Mouse (Mus musculus) right cerebral cortex, postnatal 25 days (tissue): ENCODE measurements around the gene Tiparp.
A peak's percentile ranks its signal among the peaks of the same experiment; 100 is the strongest.

ENCODE experiments used
- DNase-seq: peaks from one replicate; pipeline ENCODE4 v3.0.0; 2022

The Tiparp gene

DNA sequence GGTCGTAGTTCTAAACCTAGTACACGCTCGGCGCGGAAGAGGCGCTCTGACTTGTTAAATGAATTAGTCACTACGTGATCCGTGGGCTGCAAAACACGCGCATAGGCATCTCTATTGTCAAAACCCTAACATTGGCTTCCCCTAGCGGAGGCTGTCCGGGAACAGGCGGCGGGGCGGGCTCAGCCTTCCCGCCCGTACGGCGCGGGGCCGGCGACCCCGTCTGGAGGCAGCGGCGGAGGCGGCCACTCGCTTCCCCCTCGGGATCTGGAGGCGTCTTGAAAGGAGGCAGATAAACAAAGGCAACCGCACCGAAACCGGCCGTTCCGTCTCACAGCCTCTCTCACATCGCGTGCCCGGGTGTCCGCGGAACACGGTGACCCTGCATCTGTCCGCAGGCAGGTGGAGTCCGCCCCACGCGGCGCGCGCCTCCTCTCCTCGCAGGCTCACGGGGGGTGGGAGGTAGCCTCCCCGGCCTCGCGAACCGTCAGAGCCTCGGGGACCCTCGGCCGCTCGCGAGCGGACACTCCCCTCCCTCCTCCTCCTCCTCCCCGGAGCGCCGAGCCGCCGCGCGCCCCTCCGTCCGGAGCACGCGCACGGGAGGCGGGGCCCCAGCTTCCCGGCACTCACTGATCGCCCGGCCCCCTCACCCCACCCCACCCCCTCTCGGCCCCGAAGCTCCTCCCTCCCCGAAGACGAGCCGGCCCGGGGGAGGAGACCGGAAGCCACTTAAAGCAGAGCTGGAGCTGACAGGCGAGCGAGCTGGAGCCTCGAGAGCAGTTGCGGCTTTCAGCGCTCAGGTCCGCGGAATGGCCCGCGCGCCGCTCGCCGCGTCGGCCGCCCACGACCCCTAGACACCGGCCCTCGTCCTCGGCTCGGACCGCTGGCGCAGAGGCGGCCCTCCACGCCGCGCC, at the start of gene Tiparp:
Tiparp (plus strand) TSS at position 720 of the 911 bp plus-strand sequence.
- peak; percentile 88 for DNase-seq

DNA sequence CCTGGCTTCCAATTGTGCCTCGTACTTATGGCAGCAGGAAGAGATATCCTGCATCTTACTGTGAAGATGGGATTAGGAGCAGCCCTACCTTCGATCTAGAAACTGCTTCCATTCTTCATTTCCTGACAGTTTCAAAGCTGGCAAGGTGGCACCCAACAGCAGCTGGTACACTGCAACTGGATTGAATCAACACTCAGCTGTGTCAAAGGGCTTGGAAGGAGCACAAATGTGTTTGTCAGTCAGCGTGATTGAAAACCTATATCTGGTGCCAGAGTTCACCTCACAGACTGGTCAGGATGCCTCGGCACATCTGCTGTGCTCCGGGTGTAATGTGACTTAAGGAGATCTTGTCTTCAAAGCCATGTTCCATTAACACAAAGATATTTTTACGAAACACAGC, 47.5 kb upstream of the Tiparp start:
- no peak for DNase-seq

DNA sequence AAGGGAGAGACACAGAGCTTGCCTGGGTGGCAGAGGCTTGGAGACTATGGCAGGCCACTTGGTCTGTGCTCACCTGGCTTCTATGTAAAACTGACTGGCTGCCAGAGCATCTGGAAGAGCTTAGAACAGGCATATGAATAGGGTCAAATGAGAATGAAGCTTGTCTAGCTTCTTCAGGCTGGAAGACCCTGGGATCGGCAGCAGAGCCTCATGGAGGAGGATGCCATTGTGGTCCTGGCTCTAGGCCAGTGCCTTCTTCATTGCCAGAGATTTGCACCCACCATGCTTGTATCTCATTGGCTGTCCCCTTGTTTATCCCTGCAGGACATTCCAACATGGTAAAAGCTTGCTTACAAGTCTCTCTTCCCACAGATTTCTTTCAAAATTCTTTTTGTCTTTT, 45.9 kb upstream of the Tiparp start:
- DNase-seq: no peak

DNA sequence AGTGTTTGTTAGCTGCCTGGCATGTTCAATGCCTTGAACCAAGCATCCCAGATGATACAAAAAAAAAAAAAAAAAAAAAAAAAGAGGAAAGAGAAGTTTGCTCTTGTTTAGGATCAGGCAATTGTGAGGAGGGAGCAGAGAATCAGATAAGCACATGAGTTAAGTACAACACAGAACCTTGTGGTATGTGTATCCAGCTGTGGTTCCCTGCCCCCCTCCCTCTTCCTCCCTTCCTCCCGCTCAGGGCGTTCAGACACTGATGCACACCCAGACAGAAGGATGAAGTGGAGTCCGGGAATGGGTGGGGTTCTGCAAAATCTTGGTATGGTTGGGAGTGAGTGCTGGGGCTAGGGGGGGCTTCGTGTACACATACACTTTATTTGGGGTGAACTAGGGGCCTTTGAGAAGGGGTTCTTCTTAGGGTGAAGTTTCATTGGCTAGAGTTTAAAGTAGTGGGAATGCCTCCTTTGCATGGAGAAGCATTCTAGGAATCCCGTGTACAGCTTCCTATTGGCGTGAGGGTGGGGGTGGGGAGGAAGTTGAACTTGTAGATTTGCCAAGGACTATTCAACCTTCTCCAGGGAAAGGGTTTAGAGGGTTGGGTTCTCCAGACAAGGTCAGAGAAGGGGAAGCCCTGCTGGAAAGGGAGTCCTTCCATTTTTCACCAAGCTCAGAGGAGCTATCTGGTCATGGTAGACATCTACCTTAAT, 45.4 kb upstream of the Tiparp start:
- DNase-seq: no peak

DNA sequence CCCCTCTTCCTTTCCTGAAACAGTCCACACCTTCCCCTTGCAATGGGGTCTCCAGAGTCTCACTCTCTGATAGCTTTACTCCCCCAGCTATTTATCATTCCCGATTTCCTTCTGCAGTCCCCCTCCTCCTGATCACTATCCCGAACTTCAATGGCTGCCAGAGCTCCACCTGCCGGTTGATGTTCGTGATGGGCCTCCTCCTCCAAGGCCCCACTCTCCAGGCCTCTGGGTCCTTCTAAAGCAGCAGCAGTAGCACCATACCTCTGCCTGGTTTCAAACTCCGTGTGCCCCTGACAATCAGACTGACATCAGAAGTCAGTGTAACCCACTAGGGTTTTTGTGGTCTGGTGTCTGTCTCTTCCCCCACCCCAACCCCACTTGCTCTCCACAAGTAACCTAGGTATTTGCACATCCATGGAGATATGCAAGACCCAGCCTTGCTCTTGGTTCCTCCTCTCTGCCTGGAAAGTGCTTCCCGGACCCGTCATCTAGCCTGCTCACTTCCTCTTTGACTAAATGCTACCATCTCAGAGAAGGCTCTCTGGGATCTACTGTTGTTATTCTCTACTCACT, 44.0 kb upstream of the Tiparp start:
- no peak for DNase-seq

DNA sequence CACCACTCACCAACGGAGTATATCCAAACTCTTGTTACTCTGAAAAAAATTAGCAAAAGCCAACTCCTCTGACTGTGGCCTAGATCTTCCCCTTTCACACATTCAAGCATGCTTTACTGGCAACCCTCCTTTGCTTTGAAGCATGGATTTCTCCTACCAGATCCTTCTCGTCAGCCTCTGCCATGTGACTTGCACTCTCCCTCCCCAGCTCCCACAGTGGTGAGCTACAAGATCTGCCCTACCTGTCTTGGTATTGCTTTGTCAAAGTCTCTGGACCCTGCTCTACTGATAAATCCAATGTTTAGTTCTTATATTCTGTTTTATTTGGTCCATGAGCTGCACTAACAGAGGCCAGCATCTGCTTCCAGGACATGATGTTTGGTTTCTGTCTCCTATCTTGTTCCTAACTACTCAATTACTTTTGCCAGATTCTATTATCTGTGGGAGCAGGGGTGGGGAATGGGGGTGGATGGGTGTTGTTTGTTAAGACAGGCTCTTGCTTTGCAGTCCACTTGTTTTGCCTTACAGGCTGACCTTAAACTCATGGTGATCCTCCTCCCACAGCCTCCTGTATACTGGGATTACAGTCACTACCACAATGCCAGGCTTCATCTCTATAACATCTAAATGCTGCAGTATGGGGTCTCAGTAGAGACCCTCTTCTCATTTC, 40.7 kb upstream of the Tiparp start:
- DNase-seq: no peak

DNA sequence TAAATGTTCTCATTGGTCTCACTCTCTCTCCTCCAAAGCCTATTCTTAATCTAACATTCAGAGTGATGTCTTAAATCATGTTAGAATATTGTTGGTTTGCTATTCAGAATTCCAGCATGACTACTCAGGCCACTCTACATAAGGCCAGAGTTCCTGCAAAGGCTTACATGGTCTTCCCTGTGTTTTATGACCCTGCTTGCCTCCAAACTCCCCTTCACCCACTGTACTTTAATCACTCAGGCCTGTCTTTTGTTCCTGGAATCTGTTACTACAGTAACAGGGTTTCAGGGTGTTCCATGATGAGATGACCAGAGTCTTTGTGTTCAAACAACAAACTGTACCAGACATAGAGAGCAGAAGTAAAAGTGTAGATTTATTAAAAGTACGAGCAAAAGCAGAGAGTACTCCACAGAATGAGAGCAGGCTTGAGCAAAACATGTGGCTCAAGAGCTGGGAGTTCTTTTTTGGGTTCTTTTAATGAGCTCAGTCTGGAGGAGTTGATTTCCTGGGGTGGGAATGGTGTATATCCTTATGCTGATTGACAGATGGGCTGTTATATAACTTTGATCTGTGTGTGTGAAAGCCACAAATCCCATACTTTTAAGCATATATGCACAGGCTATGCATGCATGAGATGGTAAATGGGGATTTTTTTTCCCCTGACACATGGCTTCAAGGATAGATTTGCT, 39.5 kb upstream of the Tiparp start:
- no peak for DNase-seq

DNA sequence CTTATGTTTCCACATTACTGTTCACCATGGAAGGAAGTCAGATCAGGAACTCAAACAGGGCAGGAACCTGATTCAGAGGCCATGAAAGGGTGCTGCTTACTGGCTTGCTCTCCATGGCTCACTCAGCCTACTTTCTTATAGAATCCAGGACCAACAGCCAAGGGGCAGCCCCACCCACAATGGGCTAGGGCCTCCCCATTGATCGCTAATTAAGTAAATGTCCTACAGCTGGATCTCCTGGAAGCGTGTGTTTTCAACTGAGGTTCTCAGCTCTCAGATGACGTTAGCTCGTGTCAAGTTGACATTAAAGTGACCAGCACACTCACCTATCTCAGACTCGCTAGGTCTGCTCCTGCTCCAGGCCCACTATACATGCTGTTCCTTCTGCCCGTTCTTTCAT, 38.6 kb upstream of the Tiparp start:
- DNase-seq: no peak

DNA sequence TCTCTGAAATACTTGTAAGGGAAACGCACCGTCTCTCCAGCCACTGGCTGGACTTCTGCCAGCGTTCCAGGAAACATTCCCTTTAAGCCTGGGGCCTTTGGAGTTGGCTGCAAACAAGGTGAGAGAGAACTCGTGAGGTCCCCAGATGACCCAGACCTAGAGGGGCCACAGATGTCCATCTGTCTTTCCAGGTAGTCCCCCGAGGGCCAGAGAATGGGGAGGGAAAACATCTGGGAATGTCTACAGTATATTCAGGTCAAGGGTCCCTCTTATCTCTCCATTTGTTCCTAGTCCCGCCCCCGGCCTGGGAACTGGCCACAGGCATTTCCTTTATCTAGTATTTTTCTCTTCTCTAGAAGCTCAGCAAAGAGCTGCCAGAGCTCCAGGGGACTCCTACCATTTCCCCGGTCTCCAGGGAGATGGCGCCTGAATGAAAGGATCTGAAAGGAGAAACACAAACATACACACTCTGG, 33.9 kb upstream of the Tiparp start:
- DNase-seq: no peak

DNA sequence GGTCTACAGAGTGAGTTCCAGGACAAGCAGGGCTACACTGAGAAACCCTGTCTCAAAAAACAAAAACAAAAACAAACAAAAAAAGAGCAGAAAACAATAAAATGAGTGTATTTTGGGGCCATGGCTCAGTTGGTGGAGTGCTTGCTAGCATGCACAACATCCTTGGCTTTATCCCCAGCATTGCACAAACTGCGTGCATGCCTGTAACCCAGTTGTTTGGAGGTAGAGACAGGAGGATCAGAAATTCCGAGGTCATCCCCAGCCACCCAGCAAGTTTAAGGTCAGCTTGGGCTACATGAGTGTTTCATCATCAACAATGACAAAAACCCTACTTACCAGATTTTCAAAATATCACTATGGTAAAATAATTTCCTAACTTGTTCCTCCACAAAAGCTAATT, 20.4 kb upstream of the Tiparp start:
- no peak for DNase-seq

DNA sequence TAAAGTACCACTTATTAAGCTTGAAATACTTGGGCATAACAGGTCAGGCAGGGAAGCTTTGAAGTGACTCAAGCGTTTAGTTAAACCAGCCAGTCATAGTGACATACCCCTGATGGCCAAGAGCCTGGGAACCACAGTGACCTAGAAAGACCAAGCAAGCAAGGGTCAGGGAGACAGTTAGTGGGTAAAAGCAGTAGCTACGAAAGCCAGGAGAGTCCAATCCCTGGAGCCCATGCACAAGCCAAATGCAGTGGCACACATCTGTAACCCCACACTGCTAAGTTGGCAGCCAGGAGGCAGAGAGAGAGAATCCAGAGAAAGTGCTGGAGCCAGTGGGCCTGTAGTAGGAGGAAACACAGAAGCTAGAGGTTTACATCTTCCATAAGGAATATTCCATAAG, 17.6 kb upstream of the Tiparp start:
- no peak for DNase-seq

DNA sequence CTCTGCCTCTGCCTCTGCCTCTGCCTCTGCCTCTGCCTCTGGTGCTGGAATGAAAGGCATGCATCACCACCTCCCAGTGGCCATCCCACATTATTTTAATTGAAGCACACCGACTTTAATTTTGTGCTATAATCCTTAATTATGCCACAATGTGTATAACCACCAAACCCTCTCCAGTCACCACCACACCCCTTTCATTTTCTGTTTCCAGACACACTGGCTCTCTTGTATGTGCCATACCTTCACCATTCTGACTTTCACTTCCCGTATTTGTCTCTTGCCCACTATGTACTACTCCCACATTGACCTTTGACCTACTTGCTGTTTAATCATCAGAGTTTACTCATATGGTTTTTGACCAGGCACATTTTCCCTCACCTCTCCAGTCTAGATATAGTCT, 12.5 kb upstream of the Tiparp start:
- DNase-seq: no peak

DNA sequence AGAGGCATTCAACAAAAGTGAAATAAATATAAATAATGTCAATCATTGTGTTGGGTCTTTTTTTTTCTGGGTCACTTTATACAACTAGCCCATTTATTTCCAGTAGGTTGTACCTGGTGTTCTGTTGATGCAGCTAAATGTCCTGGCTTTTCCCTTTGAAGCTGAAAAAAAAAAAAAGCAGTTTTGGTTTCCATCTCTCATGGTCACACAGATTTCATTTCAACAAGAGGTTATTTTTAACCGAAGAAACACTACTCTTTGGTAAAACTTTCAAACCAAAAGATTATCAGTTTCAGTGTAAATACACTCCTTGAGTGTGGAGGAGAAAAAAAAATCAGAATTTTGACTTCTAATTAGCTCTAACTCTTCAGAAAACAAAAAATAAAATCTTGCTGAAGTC, 11.7 kb upstream of the Tiparp start:
- DNase-seq: no peak

DNA sequence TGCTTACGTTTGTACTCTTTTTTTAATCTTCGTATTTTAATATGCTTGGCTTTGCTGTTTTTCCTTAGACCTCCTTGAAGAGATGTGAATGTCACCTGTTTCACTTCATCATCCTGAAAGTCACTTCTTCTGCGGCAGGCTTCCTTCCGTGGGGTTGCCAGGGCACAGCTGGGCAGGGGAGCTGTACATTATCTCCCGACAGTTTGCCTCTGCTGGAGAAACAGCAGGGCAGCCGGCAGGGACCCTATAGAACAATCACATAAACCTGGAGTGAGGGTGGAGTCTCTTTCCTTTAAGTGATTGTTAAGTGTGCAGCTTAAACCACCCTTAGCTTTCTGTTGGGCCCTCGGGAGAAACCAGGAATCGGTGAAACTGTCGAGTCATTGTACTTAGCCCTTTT, 11.1 kb upstream of the Tiparp start:
- no peak for DNase-seq

DNA sequence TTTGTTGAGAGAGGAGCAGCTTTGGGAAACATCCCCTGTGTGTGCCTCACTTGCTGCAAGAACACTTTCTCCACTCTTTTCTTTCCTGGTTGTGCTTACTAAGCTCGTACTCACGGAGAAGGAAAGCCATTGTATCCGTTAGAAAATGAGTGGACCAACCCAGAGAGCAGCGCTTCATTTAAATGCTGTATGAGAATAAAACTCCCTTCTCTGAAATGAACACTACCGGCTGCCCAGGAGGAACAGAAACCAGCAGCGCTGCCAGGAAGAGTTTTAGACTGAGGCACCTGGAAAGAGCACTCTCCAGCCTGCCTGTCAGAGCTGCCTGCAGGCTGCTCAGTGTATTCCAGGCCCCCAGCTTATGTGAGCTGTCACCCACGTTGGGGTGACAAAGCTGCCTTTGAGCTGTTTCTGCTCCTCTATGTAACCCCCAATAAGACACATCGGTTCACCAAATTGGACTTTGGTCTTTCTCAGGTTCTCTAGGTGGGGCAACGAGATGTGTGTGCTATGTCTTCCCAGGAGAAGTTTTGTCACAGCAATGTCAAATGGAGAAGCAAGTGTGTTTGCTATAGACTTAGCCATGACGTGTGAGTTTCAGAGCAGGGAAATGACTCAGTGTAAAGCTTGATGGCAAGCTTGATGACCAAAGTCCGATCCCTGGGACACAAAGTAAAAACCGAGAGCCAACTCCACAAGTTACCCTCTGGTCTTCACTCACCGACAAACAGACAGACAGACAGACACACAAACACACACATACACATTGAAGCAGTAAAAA, 10.3 kb upstream of the Tiparp start:
- DNase-seq: peak; percentile 8

DNA sequence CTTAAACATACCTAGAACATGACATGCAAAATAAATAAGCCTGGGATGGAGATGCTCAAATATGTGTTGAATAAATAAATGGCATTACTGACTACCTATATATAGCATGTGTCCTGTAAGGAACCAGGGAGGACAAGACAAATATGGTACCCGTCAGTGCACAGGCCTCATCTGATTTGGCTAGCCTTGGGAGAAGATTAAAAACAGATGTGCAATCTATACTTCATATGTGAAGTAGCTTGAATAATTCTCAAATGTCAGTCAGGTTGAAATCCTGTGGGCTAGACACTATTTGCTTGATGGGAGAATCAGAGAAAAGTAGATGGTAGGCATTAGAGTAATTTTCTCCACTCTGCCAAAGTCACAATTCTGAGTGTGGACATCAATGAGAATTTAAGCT, 6.8 kb upstream of the Tiparp start:
- no peak for DNase-seq

DNA sequence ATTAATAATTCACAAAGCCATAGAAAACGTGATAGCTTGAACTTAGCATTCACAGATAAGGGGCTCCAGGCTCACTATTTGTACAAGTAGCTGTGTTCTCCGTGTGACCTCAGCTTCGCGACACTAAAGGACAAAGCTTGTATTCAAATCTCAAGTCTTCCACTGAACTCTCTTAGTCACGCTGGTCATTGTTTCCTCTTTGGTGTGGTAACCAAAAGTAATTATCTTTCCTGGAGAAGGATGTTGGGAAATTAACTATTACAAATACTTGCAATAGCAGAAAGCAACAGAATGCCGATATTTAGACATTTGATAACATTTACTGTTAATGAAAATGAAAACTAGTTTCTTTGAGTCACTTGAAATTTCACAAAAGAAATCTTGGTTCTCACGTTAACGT, 4.8 kb upstream of the Tiparp start:
- no peak for DNase-seq

DNA sequence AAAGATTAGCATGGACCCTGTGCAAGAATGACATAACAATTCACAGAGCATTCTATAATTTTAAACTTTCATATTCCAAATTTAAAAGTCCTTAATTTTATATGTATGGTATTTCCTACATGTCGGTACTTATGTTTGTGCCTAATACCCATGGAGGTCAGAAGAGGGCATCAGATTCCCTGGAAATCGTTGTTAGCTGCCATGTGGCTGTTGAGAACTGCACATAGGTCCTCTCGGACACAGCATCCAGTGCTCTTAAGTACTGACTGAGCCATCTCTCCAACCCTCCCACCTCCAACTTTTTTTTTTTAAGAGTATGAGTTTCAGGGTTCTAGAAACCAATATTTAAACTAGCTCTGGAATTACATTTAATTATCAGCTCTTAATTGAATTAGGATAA, 2.5 kb upstream of the Tiparp start:
- DNase-seq: no peak

DNA sequence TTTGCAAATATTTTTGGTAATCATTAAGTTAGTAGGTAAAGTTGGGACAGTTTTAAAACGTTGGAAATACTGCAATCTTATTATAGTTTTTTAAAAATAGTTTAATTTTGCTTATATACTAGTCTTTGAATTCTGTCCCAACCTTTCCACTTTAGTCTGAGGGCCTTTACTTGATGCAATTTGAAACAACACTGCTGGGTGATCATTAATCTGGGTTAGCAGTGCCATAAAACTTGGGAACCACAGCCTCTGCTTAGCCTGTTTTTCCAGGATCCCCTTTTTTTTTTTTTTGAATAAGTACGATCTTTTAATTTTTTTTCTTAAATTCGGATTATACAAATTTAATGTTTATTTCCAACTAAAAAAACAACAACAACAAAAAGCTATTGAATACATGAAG, 1.0 kb upstream of the Tiparp start:
- DNase-seq: no peak

DNA sequence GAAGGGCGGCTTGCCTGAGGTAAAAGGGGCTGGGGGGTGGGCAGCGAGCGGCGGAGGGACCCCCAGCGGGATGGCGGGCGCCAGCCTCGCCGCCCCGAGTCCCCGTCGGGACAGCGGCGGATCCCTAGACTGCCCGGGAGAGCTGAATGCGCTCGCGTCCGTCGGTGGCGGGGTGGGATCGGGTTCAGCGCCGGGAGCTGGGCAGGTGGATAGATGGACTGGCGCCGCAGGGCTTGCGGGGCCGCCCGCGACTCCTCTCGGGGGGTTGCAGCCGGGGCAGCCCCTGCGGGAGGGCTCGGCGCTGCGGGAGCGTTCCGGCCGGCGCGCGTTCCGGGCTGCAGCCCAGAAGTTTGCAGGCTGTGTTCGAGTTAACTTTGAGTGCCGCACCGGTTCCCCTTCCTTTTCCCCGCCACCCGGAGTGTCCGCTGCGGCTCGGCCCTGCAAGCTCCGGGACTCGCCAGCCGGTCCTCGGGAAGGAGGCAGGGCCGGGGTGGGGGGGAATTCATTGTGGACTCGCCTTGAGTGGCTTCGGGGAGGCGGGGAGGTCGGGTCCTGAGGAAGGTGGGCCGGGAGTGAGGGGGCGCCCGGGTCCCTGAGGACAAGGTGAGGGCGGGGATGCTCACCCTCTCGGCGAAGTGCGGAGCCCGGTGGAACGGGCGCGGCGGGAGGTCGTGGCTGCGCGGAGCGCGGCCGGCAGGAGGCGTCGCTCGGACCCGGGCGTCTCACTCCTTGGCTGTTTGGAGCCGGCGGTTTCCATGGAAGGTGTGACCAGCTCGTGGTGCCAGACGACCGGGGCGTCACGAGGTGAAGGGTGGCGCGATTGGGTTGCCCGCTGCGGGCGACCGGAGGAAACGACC, 632 bp downstream of the Tiparp start:
- DNase-seq: peak; percentile 65
